Mouse (Mus musculus) midbrain, embryonic 10.5 days (tissue): ENCODE measurements at regions not wholly inside any gene's neighbourhood (a gene's known extent, or its start where the extent isn't known, plus 50 kb on each side); places are given as distances from the start of the nearest gene placed in this dataset.

ENCODE experiments used
- DNase-seq: peaks from one replicate; pipeline ENCODE4 v3.0.0-alpha.2; 2017; ENCODE audit warnings: low spot score
- H3K27ac ChIP-seq: fragments of 300-500 bp; sonication (generic); replicated peaks from 2 replicates; pipeline ENCODE4 v1.5.1; 2016; ENCODE audit warnings: mild to moderate bottlenecking
- H3K27me3 ChIP-seq: fragments of 300-500 bp; sonication (generic); 2 replicates; pipeline ENCODE4 v1.6.1; 2016; ENCODE audit warnings: low read depth, mild to moderate bottlenecking; ENCODE audit not compliant: poor library complexity, severe bottlenecking
- H3K36me3 ChIP-seq: fragments of 300-500 bp; sonication (generic); 2 replicates; pipeline ENCODE4 v1.6.1; 2016; ENCODE audit warnings: mild to moderate bottlenecking, moderate library complexity
- H3K4me1 ChIP-seq: fragments of 300-500 bp; sonication (generic); 2 replicates; pipeline ENCODE4 v1.6.1; 2016
- H3K4me3 ChIP-seq: fragments of 300-500 bp; sonication (generic); 2 replicates; pipeline ENCODE4 v1.5.1; 2016; ENCODE audit warnings: mild to moderate bottlenecking, moderate library complexity
- H3K9me3 ChIP-seq: fragments of 300-500 bp; sonication (generic); replicated peaks from 2 replicates; pipeline ENCODE4 v1.6.1; 2016; ENCODE audit warnings: mild to moderate bottlenecking
- WGBS: fragments of 180-500 bp; shearing (Covaris S2); methylation state at CpG from one replicate; pipeline ENCODE4 v1.1.7; 2016; 5-methylcytosine and 5-hydroxymethylcytosine counted together

DNA sequence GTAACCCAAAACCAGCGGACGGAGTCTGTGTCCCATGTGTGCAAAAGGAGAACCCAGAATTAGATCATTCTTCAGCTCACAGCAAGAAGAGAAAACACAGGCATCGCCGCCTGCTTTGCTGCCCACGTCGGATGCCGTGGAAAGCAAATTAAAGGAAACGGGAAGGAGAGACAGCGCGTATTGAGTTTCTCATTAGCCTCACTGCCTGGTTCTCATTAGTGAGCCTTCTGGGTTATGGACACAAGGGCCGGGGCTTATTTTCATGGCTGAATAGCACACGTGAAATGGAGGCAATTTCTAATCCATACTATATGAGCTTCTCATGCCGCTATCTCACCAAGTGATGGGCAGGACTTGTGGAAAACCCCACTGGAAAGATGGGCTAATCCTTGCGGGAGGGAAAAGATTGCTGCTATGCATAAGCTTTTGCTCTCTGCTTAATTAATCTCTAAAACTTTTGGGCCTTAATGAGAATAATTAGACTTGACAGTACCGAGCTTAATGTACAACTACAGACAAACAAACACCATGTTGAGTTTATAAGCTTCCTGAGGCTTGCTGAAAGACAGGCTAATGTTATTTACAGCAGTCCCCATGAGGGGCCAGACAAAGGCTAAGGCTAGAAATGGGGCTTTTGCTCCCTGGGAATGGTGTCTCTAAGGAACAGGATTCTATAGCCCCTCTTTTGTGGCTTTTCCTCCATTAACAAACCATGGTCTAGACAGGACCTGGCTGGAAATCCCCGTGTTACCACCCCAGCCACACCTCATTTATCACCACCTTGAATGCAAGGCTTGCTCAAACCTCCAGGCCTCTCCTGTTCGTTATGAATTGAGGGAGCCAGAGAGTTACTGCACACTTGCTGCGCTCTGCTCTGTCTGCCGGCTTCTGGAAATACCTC is 145.8 kb downstream of the Cd83 start:
- WGBS = 77% methylated on average over 19 of the region's 19 CpGs

DNA sequence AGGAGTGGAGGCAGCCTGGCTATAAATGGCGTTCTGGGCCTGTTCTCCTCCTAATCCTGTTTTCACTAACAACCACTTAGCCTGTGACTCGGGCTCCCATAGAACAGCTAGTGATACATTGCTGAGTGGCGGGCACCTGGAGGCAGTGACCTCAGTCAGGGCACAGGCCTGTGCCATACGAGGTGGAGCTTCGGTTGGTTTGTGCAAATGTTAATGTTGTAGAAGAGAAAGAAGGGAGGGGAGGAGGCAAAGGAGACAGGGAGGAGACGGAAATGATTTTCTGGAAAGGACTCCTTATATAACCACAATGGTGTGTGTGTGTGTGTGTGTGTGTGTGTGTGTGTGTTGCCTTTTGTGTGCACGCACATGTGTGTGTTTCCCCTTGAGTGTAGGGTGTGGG is 148.4 kb downstream of the Cd83 start:
- Histone ChIP-seq H3K9me3 (peaks cover 8% of the 10 kb centered on the region; the same call in 1 of the 2 replicates), H3K36me3 (no peaks in the 10 kb centered on the region), H3K27ac (peak overlapping the region; percentile 55; the same call in 1 of the 2 replicates), H3K4me1 (peaks cover 26% of the 10 kb centered on the region), H3K4me3 (no peak overlapping the region), H3K27me3 (0 out of 2 replicates have a peak, but pooled peaks cover 10% of the 10 kb centered on the region)
- no peak for DNase-seq
- 77% methylated on average over 7 of the region's 7 CpGs for WGBS

More for the DNA sequence above, 145.8 kb downstream of the Cd83 start:
- no peak for DNase-seq
- H3K4me1 ChIP-seq = peaks cover 6% of the 10 kb centered on the region
- no peak overlapping the region for H3K4me3 ChIP-seq
- H3K9me3 ChIP-seq = peaks cover 8% of the 10 kb centered on the region; the same call in 1 of the 2 replicates
- H3K27me3 ChIP-seq = 0 out of 2 replicates have a peak, but pooled peaks cover 10% of the 10 kb centered on the region
- H3K27ac ChIP-seq = peak overlapping the region; percentile 46
- no peaks in the 10 kb centered on the region for H3K36me3 ChIP-seq

- H3K36me3 ChIP-seq = no peaks in the 10 kb centered on the region
- peaks cover 38% of the 10 kb centered on the region for H3K4me1 ChIP-seq
- no peak overlapping the region for H3K27ac ChIP-seq
- H3K27me3 ChIP-seq = 0 out of 2 replicates have a peak, but pooled peaks cover 13% of the 10 kb centered on the region
- no peak overlapping the region for H3K4me3 ChIP-seq
- no peaks in the 10 kb centered on the region for H3K9me3 ChIP-seq
- WGBS = 94% methylated on average over 6 of the region's 6 CpGs
- DNase-seq = no peak
Measured at GRCm38 (mm10) chr13:43935284-43935683, 150.7 kb downstream of the Cd83 start.

- H3K4me1 ChIP-seq = peaks cover 38% of the 10 kb centered on the region
- 0 out of 2 replicates have a peak, but pooled peaks cover 13% of the 10 kb centered on the region for H3K27me3 ChIP-seq
- peaks cover 5% of the 10 kb centered on the region; the same call in 1 of the 2 replicates for H3K9me3 ChIP-seq
- peak; percentile 18 for DNase-seq
- WGBS = 38% methylated on average over 4 of the region's 4 CpGs
- no peaks in the 10 kb centered on the region for H3K36me3 ChIP-seq
- no peak overlapping the region for H3K4me3 ChIP-seq
- H3K27ac ChIP-seq = no peak overlapping the region; the same call in 1 of the 2 replicates
Measured at GRCm38 (mm10) chr13:43936504-43936903, 151.9 kb downstream of the Cd83 start.

DNA sequence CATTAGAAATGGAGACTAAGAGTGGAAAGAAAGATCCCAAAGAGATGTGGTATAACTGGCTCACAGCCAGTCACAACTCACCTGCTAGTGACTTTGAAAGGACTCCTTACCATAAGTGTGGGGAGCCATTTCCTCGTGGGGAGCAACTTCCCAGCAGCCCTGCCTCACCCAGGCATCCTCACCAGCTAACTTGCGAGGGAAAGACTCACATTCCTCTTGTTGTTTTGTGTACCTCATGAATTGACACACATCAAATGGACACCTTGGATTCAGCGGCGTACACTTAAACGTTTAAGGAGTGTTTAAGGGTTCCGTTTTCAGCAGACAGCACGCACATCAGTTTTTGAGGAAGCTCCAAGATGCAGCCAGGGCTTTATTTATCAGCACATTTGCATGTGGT is 154.0 kb downstream of the Cd83 start:
- H3K4me3 ChIP-seq = no peak overlapping the region
- no peak overlapping the region for H3K27ac ChIP-seq
- peaks cover 32% of the 10 kb centered on the region for H3K4me1 ChIP-seq
- no peak for DNase-seq
- peaks cover 5% of the 10 kb centered on the region; the same call in 1 of the 2 replicates for H3K9me3 ChIP-seq
- WGBS = 82% methylated on average over 7 of the region's 7 CpGs
- H3K27me3 ChIP-seq = 0 out of 2 replicates have a peak, but pooled peaks cover 13% of the 10 kb centered on the region
- H3K36me3 ChIP-seq = no peaks in the 10 kb centered on the region

GRCm38 (mm10) chr13:43939375-43939774 is 154.8 kb downstream of the Cd83 start:
- H3K36me3 ChIP-seq = no peaks in the 10 kb centered on the region
- no peak overlapping the region for H3K4me3 ChIP-seq
- H3K4me1 ChIP-seq = peaks cover 32% of the 10 kb centered on the region
- no peak for DNase-seq
- H3K9me3 ChIP-seq = peaks cover 5% of the 10 kb centered on the region; the same call in 1 of the 2 replicates
- H3K27me3 ChIP-seq = 0 out of 2 replicates have a peak, but pooled peaks cover 12% of the 10 kb centered on the region
- 59% methylated on average over 4 of the region's 4 CpGs for WGBS
- H3K27ac ChIP-seq = no peak overlapping the region

DNA sequence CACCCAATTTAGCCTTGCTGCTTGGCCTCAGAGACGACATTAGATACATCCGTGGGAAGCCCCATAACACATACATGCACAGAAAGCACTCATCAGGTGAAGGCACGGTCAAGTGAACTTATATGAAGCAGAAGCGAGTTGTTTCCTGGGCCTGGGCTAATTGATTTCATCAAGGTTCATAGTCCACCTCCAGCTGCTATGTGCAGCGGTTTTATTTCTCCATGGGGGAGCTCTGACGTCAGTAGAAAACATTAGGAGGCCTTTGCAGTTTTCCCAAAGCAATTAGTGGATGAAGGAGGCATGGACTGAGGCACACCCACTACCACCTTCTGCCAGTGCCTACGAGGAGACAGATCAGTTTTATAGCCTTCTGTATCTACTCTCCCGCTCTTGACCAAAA is 157.2 kb downstream of the Cd83 start:
- 83% methylated on average over 8 of the region's 8 CpGs for WGBS
- DNase-seq = no peak
- no peak overlapping the region for H3K4me3 ChIP-seq
- no peaks in the 10 kb centered on the region for H3K36me3 ChIP-seq
- H3K9me3 ChIP-seq = peaks cover 5% of the 10 kb centered on the region
- H3K27me3 ChIP-seq = 0 out of 2 replicates have a peak, but pooled peaks cover 3% of the 10 kb centered on the region
- peaks cover 21% of the 10 kb centered on the region for H3K4me1 ChIP-seq
- no peak overlapping the region for H3K27ac ChIP-seq

GRCm38 (mm10) chr13:43948606-43949005 is 164.0 kb downstream of the Cd83 start:
- 55% methylated on average over 3 of the region's 3 CpGs for WGBS

GRCm38 (mm10) chr13:43949740-43950643 is 165.4 kb downstream of the Cd83 start:
- no peaks in the 10 kb centered on the region for H3K36me3 ChIP-seq
- DNase-seq = no peak
- no peaks in the 10 kb centered on the region; the same call in 1 of the 2 replicates for H3K27me3 ChIP-seq
- H3K27ac ChIP-seq = no peak overlapping the region
- H3K9me3 ChIP-seq = no peaks in the 10 kb centered on the region; the same call in 1 of the 2 replicates
- H3K4me1 ChIP-seq = peaks cover 10% of the 10 kb centered on the region; the same call in 1 of the 2 replicates
- no peak overlapping the region for H3K4me3 ChIP-seq
- 84% methylated on average over 15 of the region's 15 CpGs for WGBS

More at GRCm38 (mm10) chr13:43948606-43949005, 164.0 kb downstream of the Cd83 start:
- Histone ChIP-seq H3K27ac (no peak overlapping the region), H3K27me3 (no peaks in the 10 kb centered on the region; the same call in 1 of the 2 replicates), H3K9me3 (no peaks in the 10 kb centered on the region; the same call in 1 of the 2 replicates), H3K36me3 (no peaks in the 10 kb centered on the region), H3K4me3 (no peak overlapping the region), H3K4me1 (peaks cover 10% of the 10 kb centered on the region; the same call in 1 of the 2 replicates)
- no peak for DNase-seq

- DNase-seq = no peak
- Histone ChIP-seq H3K4me3 (no peak overlapping the region), H3K36me3 (no peaks in the 10 kb centered on the region), H3K27me3 (no peaks in the 10 kb centered on the region; the same call in 1 of the 2 replicates), H3K27ac (no peak overlapping the region), H3K9me3 (no peaks in the 10 kb centered on the region), H3K4me1 (peaks cover 10% of the 10 kb centered on the region; the same call in 1 of the 2 replicates)
- 81% methylated on average over 4 of the region's 4 CpGs for WGBS
Measured at GRCm38 (mm10) chr13:43952491-43952890, 167.9 kb downstream of the Cd83 start.

DNA sequence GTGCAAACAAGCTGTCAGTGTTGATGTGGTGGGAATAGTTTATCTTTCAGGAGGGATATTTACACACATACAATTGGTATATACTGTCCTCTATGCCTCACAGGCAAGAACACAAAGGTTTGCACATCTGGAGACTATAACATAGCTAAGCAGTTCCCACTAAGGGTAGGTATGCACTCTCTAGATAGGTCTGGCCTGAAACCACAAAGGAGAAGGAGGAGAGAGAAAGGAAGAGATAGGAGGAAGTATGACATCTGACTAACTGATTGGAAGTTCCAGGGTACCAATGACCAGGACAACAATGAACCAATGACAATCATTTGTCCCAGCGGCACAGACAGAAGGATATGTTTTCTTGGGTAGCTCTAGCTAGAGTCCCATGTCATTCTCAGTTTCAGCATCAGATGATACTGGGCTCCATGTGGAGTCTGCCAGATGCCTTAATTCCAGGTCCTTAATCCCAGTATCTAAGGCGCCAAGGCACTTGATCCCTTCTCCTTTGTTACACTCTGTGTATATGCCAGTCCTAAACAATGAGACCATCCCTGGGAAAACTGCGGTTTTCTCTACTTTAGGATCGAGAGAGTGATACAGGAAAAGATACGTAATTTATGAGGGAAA is 168.5 kb downstream of the Cd83 start:
- H3K4me3 ChIP-seq = no peak overlapping the region
- no peak overlapping the region for H3K27ac ChIP-seq
- H3K4me1 ChIP-seq = peaks cover 10% of the 10 kb centered on the region; the same call in 1 of the 2 replicates
- no peaks in the 10 kb centered on the region for H3K36me3 ChIP-seq
- H3K27me3 ChIP-seq = no peaks in the 10 kb centered on the region; the same call in 1 of the 2 replicates
- WGBS = 58% methylated on average over 5 of the region's 5 CpGs
- no peak for DNase-seq
- H3K9me3 ChIP-seq = no peaks in the 10 kb centered on the region
